In genomic region chr1:86499903-86500302, GRCm38 (mm10) we compare ENCODE assay signal across 9 mouse cellular contexts. TPM values are rescaled to one million over a fixed set of nuclear protein-coding genes. Genes with fewer than 3 reads are reported as not detected.
DNase-seq lines count a peak whose midpoint lies in the region; ATAC-seq and TF ChIP-seq lines count a peak whose summit lies in the region.
"Had no signal": no experiment of that assay in that cellular context is flagged by ENCODE, and none has a peak within 500 bp of the region (broad histone marks: within the 10 kb centered on the region; RNA-seq: fewer than 3 reads in every experiment).

No protein-coding gene starts in this region.

- peak; percentile 73 to 80 for DNase-seq in layer of hippocampus, postnatal 10 days (ENCODE audit: low spot score in 2 of 2)
- DNase-seq in layer of hippocampus, adult 11-12 months (ENCODE audit: low spot score) = no peak
- DNase-seq in MN1 (ENCODE audit: low spot score) = peak; percentile 65
- DNase-seq in embryo, embryonic 10.5 days (ENCODE audit: low spot score) = peak; percentile 75
- DNase-seq in heart, postnatal 0 days (ENCODE audit: low spot score) = peak; percentile 51
- DNase-seq in limb, embryonic 14.5 days (ENCODE audit: low spot score) = peak; percentile 57
- peak; percentile 67 for DNase-seq in right cerebral cortex, postnatal 4 days
- no peak for DNase-seq in ovary, postnatal 14 days (ENCODE audit: low spot score)

- WGBS in heart, postnatal 0 days = 25% methylated on average over 3 of the region's 3 CpGs
- 29% methylated on average over 3 of the region's 3 CpGs for WGBS in limb, embryonic 14.5 days

- H3K27me3 ChIP-seq in heart, postnatal 0 days (ENCODE audit: control insufficient read depth, insufficient read depth, low read length) = no peaks in the 10 kb centered on the region
- no peaks in the 10 kb centered on the region for H3K27me3 ChIP-seq in limb, embryonic 14.5 days (ENCODE audit: control insufficient read depth, insufficient read depth, low read length)
- H3K27me3 ChIP-seq: limb, embryonic 12.5 days had no signal

- no peak overlapping the region for H3K27ac ChIP-seq in heart, postnatal 0 days (ENCODE audit: low read depth)
- no peak overlapping the region for H3K27ac ChIP-seq in limb, embryonic 14.5 days (replicated peaks; ENCODE audit: low read depth, low read length)
- H3K27ac ChIP-seq: limb, embryonic 12.5 days had no signal

- no peak overlapping the region for H3K4me2 ChIP-seq in heart, postnatal 0 days (ENCODE audit: low read depth, low read length)
- H3K4me2 ChIP-seq in limb, embryonic 14.5 days (replicated peaks; ENCODE audit: low read depth, low read length, severe bottlenecking) = no peak overlapping the region
- H3K4me2 ChIP-seq: limb, embryonic 12.5 days had no signal

- H3K4me1 ChIP-seq in heart, postnatal 0 days (ENCODE audit: control insufficient read depth, insufficient read depth) = peaks cover 25% of the 10 kb centered on the region
- H3K4me1 ChIP-seq in limb, embryonic 14.5 days (ENCODE audit: control insufficient read depth, insufficient read depth, low read length) = peaks cover 41% of the 10 kb centered on the region

- no peaks in the 10 kb centered on the region for H3K36me3 ChIP-seq in heart, postnatal 0 days (replicated peaks; ENCODE audit: control insufficient read depth, insufficient read depth, low read length)
- no peaks in the 10 kb centered on the region for H3K36me3 ChIP-seq in limb, embryonic 14.5 days (ENCODE audit: control insufficient read depth, insufficient read depth, low read length)
- H3K36me3 ChIP-seq: limb, embryonic 12.5 days had no signal

- TF ChIP-seq POLR2A in limb, embryonic 14.5 days (IDR thresholded peaks at IDR 0.05; ENCODE audit: borderline replicate concordance, extremely low read depth, insufficient read depth, insufficient read length) = no peak

- no peak overlapping the region for H3K9ac ChIP-seq in heart, postnatal 0 days (replicated peaks; ENCODE audit: low read depth, low read length)
- H3K9ac ChIP-seq in limb, embryonic 14.5 days (ENCODE audit: low read depth, low read length, severe bottlenecking) = no peak overlapping the region
- H3K9ac ChIP-seq: limb, embryonic 12.5 days had no signal

- no peak for TF ChIP-seq EP300 in heart, postnatal 0 days (IDR thresholded peaks at IDR 0.05; ENCODE audit: low read depth)

- H3K9me3 ChIP-seq in heart, postnatal 0 days (replicated peaks; ENCODE audit: control insufficient read depth, low read length) = no peaks in the 10 kb centered on the region
- H3K9me3 ChIP-seq in limb, embryonic 14.5 days (ENCODE audit: control insufficient read depth, low read length) = no peaks in the 10 kb centered on the region
- H3K9me3 ChIP-seq: limb, embryonic 12.5 days had no signal

- peak; percentile 84 for TF ChIP-seq CTCF in heart, postnatal 0 days (IDR thresholded peaks at IDR 0.05; ENCODE audit: low read depth)

- no peak for ATAC-seq in heart, postnatal 0 days (ENCODE audit: insufficient read depth, low read depth)
- no peak for ATAC-seq in limb, embryonic 14.5 days (ENCODE audit: low FRiP score, low read depth)

- H3K4me3 ChIP-seq in heart, postnatal 0 days (ENCODE audit: low read depth, low read length) = no peak overlapping the region
- H3K4me3 ChIP-seq in limb, embryonic 14.5 days (replicated peaks; ENCODE audit: low read length) = no peak overlapping the region
- H3K4me3 ChIP-seq: limb, embryonic 12.5 days had no signal

RNA-seq across cellular contexts. Expression of gene Ptma, which starts 26.6 kb away (rescaled TPM):
- 100 to 1,000 TPM; 617 to 662 TPM for total RNA-seq in layer of hippocampus, postnatal 10 days (2021)
- 379 and 399 TPM in 2 replicates for total RNA-seq in heart, postnatal 0 days (2014; rRNA removed; ENCODE audit: low replicate concordance)
- polyA plus RNA-seq in heart, postnatal 0 days (2015; fragmentation: Nextera tagmentation; extraction: Ambion mirVana) = 597 and 614 TPM in 2 replicates
- 1,648 and 3,055 TPM in 2 replicates for polyA plus RNA-seq in limb, embryonic 14.5 days (2012; rRNA removed)
- polyA plus RNA-seq in limb, embryonic 14.5 days (2014; fragmentation: Nextera tagmentation; extraction: Ambion mirVana) = 2,429 and 2,674 TPM in 2 replicates

Comparison
In these comparisons a context has a peak if more than half of its experiments do, and no peak if none do; other contexts are left out.
1. DNase-seq: peak in layer of hippocampus, postnatal 10 days (2 of 2), MN1 (single experiment), embryo, embryonic 10.5 days (single experiment), heart, postnatal 0 days (single experiment), limb, embryonic 14.5 days (single experiment) and right cerebral cortex, postnatal 4 days (single experiment); none in layer of hippocampus, adult 11-12 months (single experiment) and ovary, postnatal 14 days (single experiment).